Mouse (Mus musculus) kidney, adult 11 months (tissue): ENCODE measurements around the gene Fam102a.
A peak's percentile ranks its signal among the peaks of the same experiment; 100 is the strongest.
"Not testable (repeated sequence)": the region's sequence is repeated elsewhere in the genome, so short reads cannot be mapped to it uniquely, and the experiment has no call there.

Experiments used
- DNase-seq: peaks from one replicate; pipeline ENCODE4 v3.0.0; 2022

The Fam102a gene

GRCm38 (mm10) chr2:32534733-32535471, at the start of gene Fam102a:
Gene Fam102a, plus strand, starts transcription at chr2:32535332.
- peak; percentile 98 for DNase-seq

GRCm38 (mm10) chr2:32485751-32486150, 49.4 kb upstream of the Fam102a start:
- no peak for DNase-seq

GRCm38 (mm10) chr2:32486155-32486554, 49.0 kb upstream of the Fam102a start:
- DNase-seq = no peak

GRCm38 (mm10) chr2:32487124-32487623, 48.0 kb upstream of the Fam102a start:
- peak; percentile 92 for DNase-seq

GRCm38 (mm10) chr2:32488679-32489078, 46.5 kb upstream of the Fam102a start:
- DNase-seq = peak; percentile 84

- DNase-seq = not testable (repeated sequence)
These were observed 44.4 kb upstream of the Fam102a start for GRCm38 (mm10) chr2:32490730-32491129.

GRCm38 (mm10) chr2:32492661-32493060, 42.5 kb upstream of the Fam102a start:
- DNase-seq = no peak

GRCm38 (mm10) chr2:32493301-32493701, 41.8 kb upstream of the Fam102a start:
- DNase-seq = no peak

- DNase-seq = no peak
These were observed 40.6 kb upstream of the Fam102a start for GRCm38 (mm10) chr2:32494522-32494921.

GRCm38 (mm10) chr2:32495185-32495726, 39.9 kb upstream of the Fam102a start:
- peak; percentile 55 for DNase-seq

- no peak for DNase-seq
These were observed 38.9 kb upstream of the Fam102a start for GRCm38 (mm10) chr2:32496190-32496589.

GRCm38 (mm10) chr2:32499365-32499764, 35.8 kb upstream of the Fam102a start:
- DNase-seq = no peak

- no peak for DNase-seq
These were observed 34.7 kb upstream of the Fam102a start for GRCm38 (mm10) chr2:32500461-32500860.

- DNase-seq = no peak
These were observed 33.3 kb upstream of the Fam102a start for GRCm38 (mm10) chr2:32501754-32502324.

- DNase-seq = no peak
These were observed 32.3 kb upstream of the Fam102a start for GRCm38 (mm10) chr2:32502843-32503242.

- DNase-seq = no peak
These were observed 31.5 kb upstream of the Fam102a start for GRCm38 (mm10) chr2:32503588-32503987.

GRCm38 (mm10) chr2:32505536-32505935, 29.6 kb upstream of the Fam102a start:
- DNase-seq = no peak

- DNase-seq = peak; percentile 20
These were observed 28.2 kb upstream of the Fam102a start for GRCm38 (mm10) chr2:32506673-32507668.

GRCm38 (mm10) chr2:32507906-32508305, 27.2 kb upstream of the Fam102a start:
- no peak for DNase-seq

- peak; percentile 56 for DNase-seq
These were observed 25.8 kb upstream of the Fam102a start for GRCm38 (mm10) chr2:32509287-32509686.

GRCm38 (mm10) chr2:32509896-32510295, 25.2 kb upstream of the Fam102a start:
- no peak for DNase-seq

GRCm38 (mm10) chr2:32512592-32512991, 22.5 kb upstream of the Fam102a start:
- DNase-seq = no peak

GRCm38 (mm10) chr2:32514335-32514734, 20.8 kb upstream of the Fam102a start:
- DNase-seq = peak; percentile 78
